Mouse (Mus musculus): ENCODE measurements around the gene Rnf225.
"Not testable (repeated sequence)": the region's sequence is repeated elsewhere in the genome, so short reads cannot be mapped to it uniquely, and the experiment has no call there.

The Rnf225 gene

DNA sequence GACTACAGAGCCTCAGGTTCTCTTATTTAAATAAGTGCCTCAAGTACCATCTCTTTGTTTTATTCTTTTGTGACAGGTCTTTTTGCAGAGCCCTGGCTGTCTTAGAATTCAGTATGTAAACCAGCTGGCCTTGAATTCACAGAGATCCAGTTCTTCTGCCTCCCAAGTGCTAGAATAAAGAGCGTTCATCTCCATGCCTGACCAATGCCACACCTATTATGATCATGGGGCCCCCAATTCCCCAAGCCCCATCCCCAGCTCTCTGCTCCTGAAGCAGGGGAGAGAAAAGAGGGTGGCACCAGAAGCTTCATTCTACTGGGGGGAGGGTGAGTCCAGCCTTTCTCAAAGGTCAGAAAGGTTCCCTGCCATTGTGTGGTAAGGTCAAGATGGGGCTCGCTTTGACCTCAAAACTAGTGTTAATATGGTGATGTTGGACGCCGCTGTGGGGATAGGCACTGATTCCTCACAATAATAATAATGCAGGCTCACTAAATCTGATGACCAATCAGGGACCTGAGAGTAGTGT, 6.5 kb downstream of the Rnf225 start:
- DNase-seq = no peak

GRCm38 (mm10) chr7:12934808-12935207, 7.6 kb downstream of the Rnf225 start:
- no peak for DNase-seq

DNA sequence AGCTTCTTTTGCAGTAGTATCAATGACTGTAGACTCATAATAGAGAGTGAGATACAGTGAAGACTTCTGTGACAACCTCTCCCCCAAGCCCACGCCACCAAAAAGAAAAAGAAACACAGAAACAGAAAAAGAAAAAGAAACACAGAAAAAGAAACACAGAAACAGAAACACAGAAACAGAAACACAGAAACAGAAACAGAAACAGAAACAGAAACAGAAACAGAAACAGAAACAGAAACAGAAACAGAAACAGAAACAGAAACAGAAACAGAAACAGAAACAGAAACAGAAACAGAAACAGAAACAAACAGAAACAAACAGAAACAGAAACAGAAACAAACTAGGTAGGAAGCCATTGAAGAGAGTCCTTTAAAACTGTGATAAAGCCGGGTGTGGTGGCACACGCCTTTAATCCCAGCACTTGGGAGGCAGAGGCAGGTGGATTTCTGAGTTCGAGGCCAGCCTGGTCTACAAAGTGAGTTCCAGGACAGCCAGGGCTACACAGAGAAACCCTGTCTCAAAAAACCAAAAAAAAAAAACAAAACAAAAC, 10.1 kb downstream of the Rnf225 start:
- DNase-seq = not testable (repeated sequence)

DNA sequence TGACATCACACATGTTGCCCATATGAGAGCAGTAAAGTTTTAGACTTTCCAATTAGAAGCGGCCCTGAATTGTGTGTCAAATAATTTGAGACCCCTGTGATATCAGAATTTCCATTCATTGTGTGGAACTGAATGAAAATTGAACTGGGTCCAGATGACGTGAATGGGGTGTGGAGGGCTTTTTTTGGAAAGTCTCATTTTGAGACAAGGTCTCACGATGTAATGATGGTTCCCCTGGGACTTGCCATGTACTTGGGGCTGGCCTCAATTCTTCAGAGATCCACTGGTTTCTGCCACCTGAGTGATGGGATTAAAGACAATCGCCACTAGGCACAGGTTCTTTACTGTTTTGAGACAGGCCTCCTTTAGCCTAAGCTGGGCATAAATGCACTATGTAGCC, 13.4 kb downstream of the Rnf225 start:
- DNase-seq = no peak

- DNase-seq = no peak
Observed at GRCm38 (mm10) chr7:12943488-12943887, 16.3 kb downstream of the Rnf225 start.

- peak; percentile 97 for DNase-seq
Observed at GRCm38 (mm10) chr7:12949032-12949871, 22.0 kb downstream of the Rnf225 start.

DNA sequence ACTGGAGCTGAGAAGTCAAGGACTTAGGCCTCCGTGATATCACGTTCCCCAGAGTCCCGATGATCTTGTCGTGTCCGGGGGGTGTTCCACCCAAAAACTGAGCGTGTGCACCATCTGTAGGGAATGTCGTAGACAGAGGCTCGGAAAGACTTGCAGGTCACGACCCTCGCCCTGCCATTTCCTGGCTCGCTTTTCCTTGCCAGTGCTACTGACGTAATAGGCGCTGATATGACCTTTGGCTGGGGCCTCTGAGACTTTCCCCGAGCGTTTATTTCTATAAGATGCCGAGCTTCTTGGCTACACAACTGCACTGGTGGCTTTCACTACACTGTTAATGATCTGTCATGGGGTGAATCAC, 22.6 kb downstream of the Rnf225 start:
- no peak for DNase-seq

DNA sequence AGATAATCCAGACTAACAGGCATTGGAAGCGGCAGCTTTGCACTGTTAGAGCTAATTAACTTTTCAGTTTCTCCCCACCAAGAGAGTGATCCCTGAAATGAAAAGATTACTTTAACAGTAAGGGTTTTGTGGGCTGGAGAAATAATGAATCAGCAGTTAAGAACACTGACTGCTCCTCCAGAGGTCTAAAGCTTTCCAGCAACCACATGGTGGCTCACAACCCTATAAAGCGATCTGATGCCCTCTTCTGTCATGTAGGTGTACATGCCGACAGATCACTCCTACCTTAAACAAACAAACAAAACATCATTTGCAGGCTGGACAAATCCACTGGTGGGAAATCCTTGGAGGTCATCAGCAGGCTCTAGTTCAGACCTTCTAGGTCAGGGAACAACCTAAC, 27.7 kb downstream of the Rnf225 start:
- no peak for DNase-seq

GRCm38 (mm10) chr7:12957511-12957910, 30.3 kb downstream of the Rnf225 start:
- no peak for DNase-seq

DNA sequence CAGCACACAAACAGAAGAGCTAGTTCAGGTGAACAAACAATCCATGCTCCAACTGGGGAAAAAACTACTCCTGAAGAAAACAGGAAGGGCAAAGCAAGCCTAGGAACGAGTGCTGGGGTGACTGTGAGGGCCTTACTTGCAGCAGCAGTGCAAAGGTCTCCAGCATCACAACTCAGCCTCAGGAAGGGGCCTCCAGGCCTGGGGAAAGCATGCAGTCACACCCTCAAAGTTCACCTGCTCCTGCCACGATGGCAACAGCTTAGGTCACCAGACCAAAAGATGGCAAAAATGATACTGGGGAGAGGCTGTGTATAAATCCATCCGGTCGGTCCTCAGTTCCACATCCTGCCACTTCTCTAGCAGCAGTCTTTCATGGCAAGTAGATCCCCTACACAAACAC, 31.7 kb downstream of the Rnf225 start:
- DNase-seq = no peak

DNA sequence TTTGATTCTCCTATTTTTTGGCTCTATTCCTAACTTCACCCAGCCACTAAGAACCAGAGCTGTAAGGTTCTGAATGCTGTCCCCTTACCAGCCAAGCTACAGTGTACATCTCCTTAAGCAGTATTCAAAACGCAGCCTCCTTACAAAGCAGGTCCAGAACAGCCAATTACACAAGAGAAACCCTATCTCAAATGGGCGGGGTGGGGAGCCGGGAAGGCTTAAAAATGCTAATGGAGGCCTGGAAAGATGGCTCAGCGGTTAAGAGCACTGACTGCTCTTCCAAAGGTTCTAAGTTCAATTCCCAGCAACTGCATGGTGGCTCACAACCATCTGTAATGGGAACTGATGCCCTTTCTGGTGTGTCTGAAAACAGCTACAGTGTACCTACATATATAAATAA, 32.5 kb downstream of the Rnf225 start:
- DNase-seq = no peak

DNA sequence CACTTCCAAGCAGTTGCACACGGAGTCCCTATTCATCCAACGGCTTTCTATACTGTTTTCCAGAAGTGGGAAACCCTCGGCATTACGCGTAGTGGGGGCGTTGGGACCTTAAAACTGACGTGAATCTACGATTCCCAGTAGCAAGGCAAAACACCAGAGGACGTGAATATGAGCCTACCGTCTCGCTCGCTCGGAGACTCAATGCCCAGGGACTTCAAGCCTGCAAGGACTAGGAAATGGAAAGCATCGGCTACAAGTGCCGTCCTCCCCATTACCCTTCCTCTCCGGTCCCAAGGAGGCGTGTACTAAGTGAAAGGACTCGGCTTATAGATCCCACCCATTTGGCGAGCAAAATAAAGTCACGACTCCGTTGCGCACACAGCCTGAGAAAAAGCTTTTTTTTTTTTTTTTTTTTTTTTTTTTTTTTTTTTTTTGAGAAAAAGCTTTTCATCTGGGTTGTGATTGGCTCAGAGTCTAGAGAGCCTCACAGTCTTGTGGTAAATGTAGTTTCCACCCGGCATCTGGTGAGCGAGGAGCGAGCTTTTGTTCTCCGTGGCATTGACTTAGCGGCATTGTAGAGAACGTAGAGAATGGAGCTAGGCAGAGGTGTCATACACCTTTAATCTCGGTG, 34.4 kb downstream of the Rnf225 start:
- peak; percentile 55 for DNase-seq

GRCm38 (mm10) chr7:12965678-12966091, 38.5 kb downstream of the Rnf225 start, which contains the start of gene Zfp324:
Zfp324 (plus strand) TSS chr7:12965838.
- peak; percentile 94 for DNase-seq

- peak; percentile 61 for DNase-seq
Observed at GRCm38 (mm10) chr7:12966104-12966845, 39.1 kb downstream of the Rnf225 start.

DNA sequence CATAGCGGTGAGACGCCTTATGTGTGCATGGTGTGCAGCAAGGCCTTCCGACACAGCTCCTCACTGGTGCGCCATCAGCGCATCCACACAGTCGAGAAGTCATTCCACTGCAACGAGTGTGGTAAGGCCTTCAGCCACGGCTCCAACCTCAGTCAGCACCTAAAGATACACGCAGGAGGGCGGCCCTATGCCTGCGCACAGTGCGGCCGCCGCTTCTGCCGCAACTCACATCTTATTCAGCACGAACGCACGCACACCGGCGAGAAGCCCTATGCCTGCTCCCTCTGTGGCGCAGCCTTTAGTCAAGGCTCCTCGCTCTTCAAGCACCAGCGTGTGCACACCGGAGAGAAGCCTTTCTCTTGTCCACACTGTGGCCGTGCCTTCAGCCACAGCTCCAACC, 43.7 kb downstream of the Rnf225 start:
- no peak for DNase-seq

GRCm38 (mm10) chr7:12977682-12978389, 50.6 kb downstream of the Rnf225 start, which contains the start of gene Zfp446:
Zfp446 (plus strand) TSS chr7:12977848.
- DNase-seq = peak; percentile 99

- DNase-seq = no peak
Observed at GRCm38 (mm10) chr7:12978931-12979722, 51.9 kb downstream of the Rnf225 start.

- DNase-seq = no peak
Observed at GRCm38 (mm10) chr7:12979776-12980175, 52.6 kb downstream of the Rnf225 start.

DNA sequence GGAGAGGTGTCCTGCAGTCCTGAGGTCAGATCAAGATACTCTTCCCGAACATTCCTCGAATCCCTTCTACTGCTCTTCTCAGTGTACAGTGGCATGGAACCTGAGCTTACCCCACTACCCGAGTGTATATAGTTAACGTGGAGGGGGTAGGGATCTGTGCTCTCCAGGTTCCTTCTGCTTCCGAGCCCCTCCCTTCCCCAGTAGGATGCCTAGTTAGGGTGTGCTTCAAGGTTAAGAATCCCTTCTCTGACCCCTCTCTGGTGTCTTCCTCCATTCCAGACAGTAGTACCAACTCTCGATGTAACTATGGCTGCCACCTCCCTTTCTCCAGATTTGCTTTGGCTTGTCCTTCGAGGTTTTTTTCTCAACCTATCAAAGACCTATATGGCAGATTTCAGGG, 53.1 kb downstream of the Rnf225 start:
- no peak for DNase-seq

All from kidney, adult 9 months (tissue).